Mouse (Mus musculus) urinary bladder, postnatal 0 days (tissue): ENCODE measurements around the gene Ang5. TPM values are rescaled to one million over a fixed set of nuclear protein-coding genes. Genes with fewer than 3 reads are reported as not detected.

Source experiments
- polyA plus RNA-seq: library from polyadenylated mRNA; unstranded; fragments of >200 nt; fragmentation: Nextera tagmentation; extraction: Ambion mirVana; gene quantifications from 2 replicates; pipeline ENCODE4 v1.2.1, GENCODE M21; 2015

Ang5 gene
- polyA plus RNA-seq, result not detected in 2 replicates

GRCm38 (mm10) chr14:43956769-43957168 lies at the start of gene Ang5:
TSS of gene Ang5 (plus strand) at chr14:43957069.

GRCm38 (mm10) chr14:43923459-43923858 lies 33.4 kb upstream of the Ang5 start, which contains the start of gene Ear10:
TSS of gene Ear10 (minus strand) at chr14:43923559.

GRCm38 (mm10) chr14:43924688-43925403 lies 32.0 kb upstream of the Ang5 start, which contains the start of gene Gm8113:
TSS of gene Gm8113 (plus strand) at chr14:43925390.

GRCm38 (mm10) chr14:44002169-44002568 lies 45.3 kb downstream of the Ang5 start, which contains the start of gene Ang6:
TSS of gene Ang6 (minus strand) at chr14:44002269.

Other genes with a start within 250 kb of the Ang5 start
- not detected in 2 replicates for gene Gm16506, start 229.6 kb upstream of the Ang5 start, polyA plus RNA-seq
- gene Gm6526, start 209.2 kb upstream of the Ang5 start, polyA plus RNA-seq, result not detected in 2 replicates
- gene Gm8180, start 172.3 kb upstream of the Ang5 start, polyA plus RNA-seq, result not detected in 2 replicates
- not detected in 2 replicates for gene Ear1, start 81.6 kb upstream of the Ang5 start, polyA plus RNA-seq
- not detected in 2 replicates for gene Ear10, start 33.5 kb upstream of the Ang5 start, polyA plus RNA-seq
- 3.5 and 4.0 TPM in 2 replicates for gene Gm8113, start 31.7 kb upstream of the Ang5 start, polyA plus RNA-seq
- not detected in 2 replicates for gene Ang6, start 45.2 kb downstream of the Ang5 start, polyA plus RNA-seq
- 0.23 TPM in 1 of 2 replicates, not detected in the other for gene Ear2, start 145.6 kb downstream of the Ang5 start, polyA plus RNA-seq
- gene Gm3327, start 166.8 kb downstream of the Ang5 start, polyA plus RNA-seq, result not detected in 2 replicates
- not detected in 2 replicates for gene Gm8212, start 240.6 kb downstream of the Ang5 start, polyA plus RNA-seq